Mouse (Mus musculus): ENCODE data around the gene Gm12184.
A peak's percentile ranks its signal among the peaks of the same experiment; 100 is the strongest.

DNA sequence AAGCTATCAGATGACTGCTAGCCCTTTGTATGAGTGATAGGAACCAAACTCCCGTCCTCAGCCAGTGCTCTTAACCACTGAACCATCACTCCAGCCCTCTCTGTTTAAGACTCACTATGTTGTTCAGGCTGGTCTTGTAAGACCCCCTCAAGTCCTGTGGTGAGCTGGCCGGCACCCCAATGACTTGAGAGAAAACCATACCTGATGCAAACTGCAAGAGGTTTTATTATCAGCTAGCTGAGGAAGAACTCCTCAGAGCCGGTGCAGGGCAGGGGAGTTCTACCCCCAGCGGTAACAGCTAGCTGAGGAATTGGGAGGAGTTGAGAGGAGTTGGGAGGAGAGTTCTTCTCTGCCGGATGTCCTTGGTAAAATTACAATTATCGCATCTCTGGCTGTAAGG lies 1.5 kb upstream of the Gm12184 start:
- TF ChIP-seq CTCF (conservative IDR thresholded peaks at IDR 0.05; ENCODE audit: low read length) = no peak
- peak; percentile 28; the same call in 1 of the 2 replicates for TF ChIP-seq POU5F1 (IDR thresholded peaks at IDR 0.05; ENCODE audit: borderline replicate concordance, low read length)
- no peak for TF ChIP-seq NANOG (IDR thresholded peaks at IDR 0.05; ENCODE audit: borderline replicate concordance, low read length)
